ENCODE assay signal across 11 mouse cellular contexts in genomic region chr12:26976284-26977065, GRCm38 (mm10).
A peak's percentile ranks its signal among the peaks of the same experiment; 100 is the strongest.
DNase-seq lines count a peak whose midpoint lies in the region; ATAC-seq lines count a peak whose summit lies in the region.
"Had no signal": no experiment of that assay in that cellular context is flagged by ENCODE, and none has a peak within 500 bp of the region (broad histone marks: within the 10 kb centered on the region; RNA-seq: fewer than 3 reads in every experiment).

No protein-coding gene starts in this region.

- DNase-seq in kidney, postnatal 36 days, result peak; percentile 0 to 5
- peak; percentile 36 for DNase-seq in embryo, embryonic 11 days
- DNase-seq in heart, postnatal 4 days, result no peak
- DNase-seq: liver, embryonic 13.5 days; lung, postnatal 36 days; spleen, adult 18-20 months had no signal

- no peak for ATAC-seq in kidney, embryonic 15.5 days (replicated peaks; ENCODE audit: low FRiP score)
- ATAC-seq in forebrain, embryonic 15.5 days (replicated peaks), result peak; percentile 71
- ATAC-seq in midbrain, embryonic 16.5 days, result peak; percentile 17; the same call in 1 of the 2 replicates
- ATAC-seq in CD4-positive, CD25-positive, alpha-beta regulatory T cell, adult 4 months, result no peak

- H3K9me3 ChIP-seq in kidney, embryonic 15.5 days (replicated peaks), result no peaks in the 10 kb centered on the region
- no peaks in the 10 kb centered on the region for H3K9me3 ChIP-seq in forebrain, embryonic 15.5 days
- H3K9me3 ChIP-seq in midbrain, embryonic 16.5 days (replicated peaks; ENCODE audit: control insufficient read depth, low read length, poor library complexity, severe bottlenecking), result no peaks in the 10 kb centered on the region
- H3K9me3 ChIP-seq: liver, embryonic 13.5 days had no signal

- WGBS in kidney, embryonic 15.5 days, result 59% methylated on average over 8 of the region's 8 CpGs
- WGBS in forebrain, embryonic 15.5 days, result 18% methylated on average over 8 of the region's 8 CpGs
- WGBS in midbrain, embryonic 16.5 days, result 33% methylated on average over 8 of the region's 8 CpGs

- H3K4me3 ChIP-seq in kidney, embryonic 15.5 days (replicated peaks), result no peak overlapping the region
- H3K4me3 ChIP-seq in forebrain, embryonic 15.5 days, result no peak overlapping the region
- no peak overlapping the region for H3K4me3 ChIP-seq in midbrain, embryonic 16.5 days (ENCODE audit: low read depth, low read length)
- H3K4me3 ChIP-seq: hindbrain, embryonic 10.5 days; liver, embryonic 13.5 days had no signal

- no peak overlapping the region for H3K9ac ChIP-seq in kidney, embryonic 15.5 days
- no peak overlapping the region for H3K9ac ChIP-seq in forebrain, embryonic 15.5 days (replicated peaks)
- H3K9ac ChIP-seq in midbrain, embryonic 16.5 days (ENCODE audit: low read depth, low read length), result no peak overlapping the region
- H3K9ac ChIP-seq: liver, embryonic 13.5 days had no signal

- no peaks in the 10 kb centered on the region for H3K27me3 ChIP-seq in kidney, embryonic 15.5 days
- H3K27me3 ChIP-seq in forebrain, embryonic 15.5 days, result no peaks in the 10 kb centered on the region
- H3K27me3 ChIP-seq in midbrain, embryonic 16.5 days (ENCODE audit: control insufficient read depth, insufficient read depth, low read depth, low read length), result no peaks in the 10 kb centered on the region
- H3K27me3 ChIP-seq: liver, embryonic 13.5 days had no signal

- H3K4me1 ChIP-seq in kidney, embryonic 15.5 days, result 0 out of 2 replicates have a peak, but pooled peaks cover 7% of the 10 kb centered on the region
- 0 out of 2 replicates have a peak, but pooled peaks cover 2% of the 10 kb centered on the region for H3K4me1 ChIP-seq in forebrain, embryonic 15.5 days
- no peaks in the 10 kb centered on the region for H3K4me1 ChIP-seq in midbrain, embryonic 16.5 days (ENCODE audit: control insufficient read depth, insufficient read depth, low read length)
- H3K4me1 ChIP-seq: liver, embryonic 13.5 days had no signal

- H3K36me3 ChIP-seq in kidney, embryonic 15.5 days, result no peaks in the 10 kb centered on the region
- no peaks in the 10 kb centered on the region for H3K36me3 ChIP-seq in forebrain, embryonic 15.5 days
- no peaks in the 10 kb centered on the region for H3K36me3 ChIP-seq in midbrain, embryonic 16.5 days (ENCODE audit: control insufficient read depth, insufficient read depth, low read length)
- H3K36me3 ChIP-seq: hindbrain, embryonic 10.5 days; liver, embryonic 13.5 days had no signal

- no peak overlapping the region for H3K27ac ChIP-seq in kidney, embryonic 15.5 days
- no peak overlapping the region for H3K27ac ChIP-seq in forebrain, embryonic 15.5 days (replicated peaks)
- H3K27ac ChIP-seq in midbrain, embryonic 16.5 days (ENCODE audit: low read length), result peak overlapping the region; percentile 22; the same call in 1 of the 2 replicates
- H3K27ac ChIP-seq: hindbrain, embryonic 10.5 days; liver, embryonic 13.5 days had no signal

- H3K4me2 ChIP-seq in kidney, embryonic 15.5 days, result no peak overlapping the region
- no peak overlapping the region for H3K4me2 ChIP-seq in forebrain, embryonic 15.5 days (replicated peaks)
- H3K4me2 ChIP-seq in midbrain, embryonic 16.5 days (ENCODE audit: low read length), result no peak overlapping the region
- H3K4me2 ChIP-seq: liver, embryonic 13.5 days had no signal

Comparison
In these comparisons a context has a peak if more than half of its experiments do, and no peak if none do; other contexts are left out.
1. ATAC-seq: peak in forebrain, embryonic 15.5 days (single experiment) and midbrain, embryonic 16.5 days (single experiment); none in kidney, embryonic 15.5 days (single experiment) and CD4-positive, CD25-positive, alpha-beta regulatory T cell, adult 4 months (single experiment).